Mouse (Mus musculus) ES-E14 (cell line): Measurements from ENCODE around the gene Oas1e.

Source experiments
- HCFC1 ChIP-seq: IDR thresholded peaks from 2 replicates; pipeline ENCODE4 v1.6.1; 2012; ENCODE audit warnings: low read length, inconsistent platforms, borderline replicate concordance; ENCODE audit not compliant: insufficient read depth
- ZC3H11A ChIP-seq: IDR thresholded peaks from 2 replicates; pipeline ENCODE4 v1.6.1; 2012; ENCODE audit warnings: low read depth, mild to moderate bottlenecking, inconsistent platforms, low read length, borderline replicate concordance

DNA sequence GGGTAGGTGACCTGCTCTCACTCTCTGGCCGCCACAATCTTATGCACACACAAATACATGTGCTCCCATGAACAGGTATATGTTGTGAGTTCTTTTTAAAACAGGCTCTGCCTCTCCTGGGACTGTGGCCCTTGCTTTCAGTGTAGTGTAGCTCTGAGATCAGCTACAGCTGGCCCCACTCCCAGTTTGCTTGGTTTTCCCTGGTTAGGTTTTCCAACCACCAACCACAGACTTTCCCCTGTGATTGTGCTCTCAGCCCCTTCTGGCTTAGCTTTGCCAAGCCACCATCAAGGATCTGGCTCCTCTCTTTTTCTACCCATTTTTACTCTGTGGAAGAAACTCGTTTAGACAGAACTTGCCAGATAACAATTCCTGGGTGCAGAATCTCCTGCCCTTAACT, 8.3 kb upstream of the Oas1e start:
- TF ChIP-seq ZC3H11A (no peak), HCFC1 (no peak)
